Mouse (Mus musculus): Measurements from ENCODE around the gene Brox.
"Not testable (repeated sequence)": the region's sequence is repeated elsewhere in the genome, so short reads cannot be mapped to it uniquely, and the experiment has no call there.

The Brox gene

GRCm38 (mm10) chr1:183296877-183297383, at the start of gene Brox:
TSS of gene Brox (minus strand) at chr1:183297269.
- peak; percentile 94 to 95 for DNase-seq

- no peak for DNase-seq
These were observed 48.7 kb upstream of the Brox start for GRCm38 (mm10) chr1:183345817-183346195.

- peak; percentile 89 to 91 for DNase-seq
These were observed 48.1 kb upstream of the Brox start for GRCm38 (mm10) chr1:183344886-183345816.

GRCm38 (mm10) chr1:183342902-183343301, 45.8 kb upstream of the Brox start:
- not testable (repeated sequence) for DNase-seq

- DNase-seq = no peak
These were observed 30.1 kb upstream of the Brox start for GRCm38 (mm10) chr1:183327171-183327570.

- no peak for DNase-seq
These were observed 27.4 kb upstream of the Brox start for GRCm38 (mm10) chr1:183324433-183324832.

DNA sequence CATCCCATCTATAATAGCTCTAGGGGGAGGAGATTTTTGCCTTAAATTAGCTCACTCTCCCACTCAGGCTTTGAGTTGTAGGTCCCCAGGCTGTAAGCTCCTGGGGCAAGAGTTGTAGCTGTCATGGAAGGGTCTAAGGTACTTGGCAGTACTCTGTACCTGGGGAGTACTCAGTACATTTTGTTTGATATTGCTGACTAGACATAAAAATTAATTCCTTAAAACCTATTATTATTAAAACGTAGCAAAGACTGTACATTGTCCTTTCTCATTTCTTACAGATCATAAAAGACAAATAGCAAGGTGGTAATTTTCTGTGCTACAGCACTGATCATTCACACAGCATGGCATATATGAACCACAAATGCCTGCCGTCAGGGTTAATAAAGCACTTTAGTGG, 26.9 kb upstream of the Brox start:
- DNase-seq = no peak

DNA sequence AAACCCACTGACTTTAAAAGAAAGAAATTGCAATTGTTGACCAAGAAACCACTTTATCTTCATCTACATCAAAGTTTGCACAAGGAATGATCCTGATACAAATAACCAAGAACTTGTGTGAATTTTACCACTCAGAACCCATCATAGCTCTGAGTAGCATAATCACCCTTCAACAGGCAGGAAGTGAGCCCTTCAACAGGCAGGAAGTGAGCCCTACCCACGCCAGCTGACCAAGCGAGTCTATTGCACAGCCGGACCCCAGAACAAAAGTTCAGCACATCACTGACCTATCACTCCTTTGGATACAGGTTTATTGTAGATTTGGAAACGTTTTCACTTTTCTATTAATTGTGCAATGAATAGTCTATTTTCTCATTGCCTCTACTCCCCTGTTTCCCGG, 25.4 kb upstream of the Brox start:
- DNase-seq = not testable (repeated sequence)

- no peak for DNase-seq
These were observed 23.6 kb upstream of the Brox start for GRCm38 (mm10) chr1:183320708-183321107.

GRCm38 (mm10) chr1:183315783-183316182, 18.7 kb upstream of the Brox start:
- no peak for DNase-seq

GRCm38 (mm10) chr1:183312076-183312475, 15.0 kb upstream of the Brox start:
- DNase-seq = no peak

- DNase-seq = not testable (repeated sequence)
These were observed 12.5 kb upstream of the Brox start for GRCm38 (mm10) chr1:183309601-183310000.

GRCm38 (mm10) chr1:183308476-183308875, 11.4 kb upstream of the Brox start:
- no peak for DNase-seq

GRCm38 (mm10) chr1:183307555-183307954, 10.5 kb upstream of the Brox start:
- DNase-seq = no peak

DNA sequence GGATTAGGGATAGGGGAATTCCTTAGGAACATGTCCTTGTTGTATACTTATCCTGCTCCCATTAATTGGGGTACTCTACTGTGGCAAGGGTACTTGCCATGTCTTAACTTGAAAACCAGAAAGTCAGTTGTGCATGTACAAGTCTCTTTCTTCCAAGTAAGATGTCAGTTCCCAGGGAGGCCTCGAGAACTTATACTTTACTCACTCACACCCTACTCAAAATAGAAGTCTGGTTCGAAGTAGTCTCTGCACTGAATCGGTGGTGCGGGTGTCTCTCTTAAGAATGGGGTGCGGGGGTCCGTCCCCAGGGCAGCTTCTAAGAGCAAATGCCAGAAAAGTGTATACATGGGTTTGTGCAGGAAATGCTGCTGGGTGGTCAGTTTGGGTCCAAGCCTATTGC, 2.1 kb upstream of the Brox start:
- DNase-seq = peak; percentile 85 to 91

- peak; percentile 68 to 71 for DNase-seq
These were observed 919 bp upstream of the Brox start for GRCm38 (mm10) chr1:183297886-183298489.

DNA sequence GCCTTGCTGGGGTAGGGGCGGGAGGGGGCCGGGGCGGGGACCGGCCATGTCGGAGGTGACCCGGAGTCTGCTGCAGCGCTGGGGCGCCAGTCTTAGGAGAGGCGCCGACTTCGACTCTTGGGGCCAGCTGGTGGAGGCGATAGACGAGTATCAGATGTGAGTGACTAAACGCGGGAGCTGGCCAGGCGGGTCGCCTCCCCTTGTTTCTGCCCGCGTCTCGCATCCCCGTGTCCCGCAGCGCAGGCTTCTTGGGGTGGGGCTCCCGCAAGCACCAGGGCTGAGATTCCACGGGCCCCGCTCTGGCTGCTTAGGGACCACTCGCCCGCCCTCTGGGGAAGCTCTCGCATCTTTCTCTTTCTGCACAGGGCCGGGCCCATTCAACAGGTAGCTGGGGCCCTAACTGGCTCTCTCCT, 410 bp upstream of the Brox start:
- DNase-seq = peak; percentile 21 to 47

GRCm38 (mm10) chr1:183296465-183296864, 604 bp downstream of the Brox start, which contains the start of gene Aida:
TSS of gene Aida (plus strand) at chr1:183296590.
- peak; percentile 29 to 40 for DNase-seq

GRCm38 (mm10) chr1:183289576-183289975, 7.5 kb downstream of the Brox start:
- DNase-seq = no peak

- no peak for DNase-seq
These were observed 8.7 kb downstream of the Brox start for GRCm38 (mm10) chr1:183288351-183288750.

DNA sequence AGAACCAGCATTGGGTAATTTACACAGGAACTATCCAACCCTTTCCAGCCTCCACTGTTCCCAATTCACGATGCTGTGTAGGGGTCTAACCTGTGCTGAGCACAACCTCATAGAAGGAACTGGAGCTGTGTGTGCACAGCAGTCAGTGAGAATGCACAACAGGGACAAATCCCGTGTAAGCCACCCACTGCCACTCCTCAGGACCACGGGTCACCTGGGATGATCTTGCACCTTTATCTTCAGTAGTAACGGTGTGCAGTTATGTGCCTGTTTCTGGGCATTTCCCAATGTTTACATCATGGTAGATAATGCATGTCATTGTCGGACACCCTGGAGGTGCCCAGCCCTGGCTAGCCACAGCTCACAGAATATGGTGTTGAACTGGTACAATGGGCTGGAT, 21.3 kb downstream of the Brox start:
- DNase-seq = no peak

- no peak for DNase-seq
These were observed 22.7 kb downstream of the Brox start for GRCm38 (mm10) chr1:183274385-183274784.

GRCm38 (mm10) chr1:183272867-183273818, 23.9 kb downstream of the Brox start:
- DNase-seq = no peak
